Mouse (Mus musculus) embryonic facial prominence, embryonic 11.5 days (tissue): Measurements from ENCODE around the gene Psmb5. TPM values are rescaled to one million over a fixed set of nuclear protein-coding genes. Genes with fewer than 3 reads are reported as not detected.
A peak's percentile ranks its signal among the peaks of the same experiment; 100 is the strongest.

Source experiments
- ATAC-seq: fragments of 200-750 bp; cut with Nextera tagmentation; replicated peaks from 2 replicates; pipeline ENCODE4 v1.8.0; 2017; ENCODE audit warnings: low read depth; ENCODE audit not compliant: insufficient number of reproducible peaks, low FRiP score, low TSS enrichment
- DNase-seq: peaks from one replicate; pipeline ENCODE4 v3.0.0-alpha.2; 2015; ENCODE audit warnings: low spot score
- H3K27ac ChIP-seq: fragments of 300-500 bp; sonication (generic); replicated peaks from 2 replicates; pipeline ENCODE4 v1.5.1; 2014; ENCODE audit warnings: mild to moderate bottlenecking, low read depth, low read length, control low read depth
- H3K27me3 ChIP-seq: fragments of 300-500 bp; sonication (generic); 2 replicates; pipeline ENCODE4 v1.6.1; 2014; ENCODE audit warnings: mild to moderate bottlenecking, low read length, moderate library complexity, mixed read lengths; ENCODE audit not compliant: control insufficient read depth, insufficient read depth
- H3K36me3 ChIP-seq: fragments of 300-500 bp; sonication (generic); replicated peaks from 2 replicates; pipeline ENCODE4 v1.6.1; 2014; ENCODE audit warnings: low read depth, mild to moderate bottlenecking, low read length, moderate library complexity, mixed read lengths; ENCODE audit not compliant: control insufficient read depth, insufficient read depth
- H3K4me1 ChIP-seq: fragments of 300-500 bp; sonication (generic); 2 replicates; pipeline ENCODE4 v1.6.1; 2014; ENCODE audit warnings: low read length, mixed read lengths; ENCODE audit not compliant: control insufficient read depth, insufficient read depth
- H3K4me2 ChIP-seq: fragments of 300-500 bp; sonication (generic); 2 replicates; pipeline ENCODE4 v1.6.1; 2014; ENCODE audit warnings: low read depth, mild to moderate bottlenecking, control low read depth, low read length, moderate library complexity
- H3K4me3 ChIP-seq: fragments of 300-500 bp; sonication (generic); 2 replicates; pipeline ENCODE4 v1.5.1; 2014; ENCODE audit warnings: low read depth, low read length, control low read depth
- H3K9ac ChIP-seq: fragments of 300-500 bp; sonication (generic); replicated peaks from 2 replicates; pipeline ENCODE4 v1.6.1; 2014; ENCODE audit warnings: mild to moderate bottlenecking, control low read depth, low read length
- H3K9me3 ChIP-seq: fragments of 300-500 bp; sonication (generic); replicated peaks from 2 replicates; pipeline ENCODE4 v1.6.1; 2016; ENCODE audit warnings: mild to moderate bottlenecking, low read length, inconsistent platforms, mixed read lengths; ENCODE audit not compliant: control insufficient read depth
- WGBS: fragments of 180-500 bp; shearing (Covaris S2); extraction: QIAGEN DNeasy Blood & Tissue Kit; methylation state at CpG from one replicate; pipeline ENCODE4 v1.1.7; 2014; 5-methylcytosine and 5-hydroxymethylcytosine counted together
- polyA plus RNA-seq: library from polyadenylated mRNA; unstranded; fragments of >200 nt; fragmentation: Nextera tagmentation; extraction: Ambion mirVana; gene quantifications from 2 replicates; pipeline ENCODE4 v1.2.1, GENCODE M21; 2014

The Psmb5 gene
- polyA plus RNA-seq, 1 experiment from 2014 or later, result 404 TPM

GRCm38 (mm10) chr14:54597084-54597483 is 20.7 kb downstream of the Psmb5 start:
- no peaks in the 10 kb centered on the region for H3K4me1 ChIP-seq
- no peak overlapping the region for H3K27ac ChIP-seq
- DNase-seq (no peak), ATAC-seq (no peak)
- WGBS, result 79% methylated on average over 7 of the region's 7 CpGs
- no peaks in the 10 kb centered on the region for H3K27me3 ChIP-seq
- H3K36me3 ChIP-seq, result no peaks in the 10 kb centered on the region
- no peak overlapping the region for H3K9ac ChIP-seq
- H3K4me3 ChIP-seq, result no peak overlapping the region
- H3K4me2 ChIP-seq, result no peak overlapping the region
- no peaks in the 10 kb centered on the region for H3K9me3 ChIP-seq

- Histone ChIP-seq H3K4me2 (no peak overlapping the region), H3K9ac (no peak overlapping the region), H3K27ac (no peak overlapping the region), H3K9me3 (no peaks in the 10 kb centered on the region), H3K27me3 (no peaks in the 10 kb centered on the region), H3K4me3 (no peak overlapping the region), H3K4me1 (no peaks in the 10 kb centered on the region), H3K36me3 (no peaks in the 10 kb centered on the region)
- 67% methylated on average over 28 of the region's 28 CpGs for WGBS
- ATAC-seq (no peak), DNase-seq (no peak)
Measured at GRCm38 (mm10) chr14:54594631-54595414, 23.0 kb downstream of the Psmb5 start.

- H3K9me3 ChIP-seq, result no peaks in the 10 kb centered on the region
- H3K4me2 ChIP-seq, result no peak overlapping the region
- H3K27me3 ChIP-seq, result no peaks in the 10 kb centered on the region
- DNase-seq (no peak), ATAC-seq (no peak)
- no peak overlapping the region for H3K27ac ChIP-seq
- H3K4me1 ChIP-seq, result no peaks in the 10 kb centered on the region
- no peaks in the 10 kb centered on the region for H3K36me3 ChIP-seq
- H3K9ac ChIP-seq, result no peak overlapping the region
- no peak overlapping the region for H3K4me3 ChIP-seq
- WGBS, result 87% methylated on average over 3 of the region's 3 CpGs
Measured at GRCm38 (mm10) chr14:54594055-54594454, 23.8 kb downstream of the Psmb5 start.

- H3K27me3 ChIP-seq, result no peaks in the 10 kb centered on the region
- no peaks in the 10 kb centered on the region for H3K4me1 ChIP-seq
- H3K9me3 ChIP-seq, result no peaks in the 10 kb centered on the region
- H3K9ac ChIP-seq, result no peak overlapping the region
- ATAC-seq (no peak), DNase-seq (no peak)
- H3K36me3 ChIP-seq, result no peaks in the 10 kb centered on the region
- WGBS, result 75% methylated on average over 9 of the region's 10 CpGs
- no peak overlapping the region for H3K4me3 ChIP-seq
- H3K4me2 ChIP-seq, result no peak overlapping the region
- no peak overlapping the region for H3K27ac ChIP-seq
Measured at GRCm38 (mm10) chr14:54592319-54592934, 25.4 kb downstream of the Psmb5 start.

- H3K4me3 ChIP-seq, result no peak overlapping the region
- no peaks in the 10 kb centered on the region for H3K9me3 ChIP-seq
- H3K27ac ChIP-seq, result no peak overlapping the region
- H3K36me3 ChIP-seq, result no peaks in the 10 kb centered on the region
- no peaks in the 10 kb centered on the region for H3K27me3 ChIP-seq
- no peak for ATAC-seq
- DNase-seq, result no peak
- H3K9ac ChIP-seq, result no peak overlapping the region
- WGBS, result 87% methylated on average over 16 of the region's 16 CpGs
- no peak overlapping the region for H3K4me2 ChIP-seq
- H3K4me1 ChIP-seq, result no peaks in the 10 kb centered on the region
Measured at GRCm38 (mm10) chr14:54591056-54591455, 26.8 kb downstream of the Psmb5 start.

- Histone ChIP-seq H3K27ac (no peak overlapping the region), H3K36me3 (no peaks in the 10 kb centered on the region), H3K4me1 (no peaks in the 10 kb centered on the region), H3K4me2 (no peak overlapping the region), H3K9ac (no peak overlapping the region), H3K9me3 (no peaks in the 10 kb centered on the region), H3K27me3 (no peaks in the 10 kb centered on the region), H3K4me3 (no peak overlapping the region)
- no peak for ATAC-seq
- 43% methylated on average over 7 of the region's 7 CpGs for whole genome bisulfite sequencing
- peak; percentile 79 for DNase-seq
Measured at GRCm38 (mm10) chr14:54583681-54584338, 34.0 kb downstream of the Psmb5 start.

GRCm38 (mm10) chr14:54582536-54582935 is 35.3 kb downstream of the Psmb5 start:
- no peak for ATAC-seq
- 87% methylated on average over 9 of the region's 9 CpGs for WGBS
- DNase-seq, result no peak

GRCm38 (mm10) chr14:54579638-54580037 is 38.2 kb downstream of the Psmb5 start:
- H3K9me3 ChIP-seq, result no peaks in the 10 kb centered on the region
- no peak overlapping the region for H3K27ac ChIP-seq
- H3K36me3 ChIP-seq, result no peaks in the 10 kb centered on the region
- H3K4me2 ChIP-seq, result no peak overlapping the region
- no peak overlapping the region for H3K9ac ChIP-seq
- H3K27me3 ChIP-seq, result no peaks in the 10 kb centered on the region
- H3K4me1 ChIP-seq, result peaks cover under 1% of the 10 kb centered on the region; the same call in 1 of the 2 replicates
- 77% methylated on average over 7 of the region's 7 CpGs for WGBS
- DNase-seq (no peak), ATAC-seq (no peak)
- H3K4me3 ChIP-seq, result no peak overlapping the region

More at GRCm38 (mm10) chr14:54582536-54582935, 35.3 kb downstream of the Psmb5 start:
- Histone ChIP-seq H3K4me2 (no peak overlapping the region), H3K9me3 (no peaks in the 10 kb centered on the region), H3K4me3 (no peak overlapping the region), H3K4me1 (no peaks in the 10 kb centered on the region), H3K9ac (no peak overlapping the region), H3K27ac (no peak overlapping the region), H3K27me3 (no peaks in the 10 kb centered on the region), H3K36me3 (no peaks in the 10 kb centered on the region)
